Comparison of ENCODE assay signal across 8 mouse cellular contexts in the genomic region with DNA sequence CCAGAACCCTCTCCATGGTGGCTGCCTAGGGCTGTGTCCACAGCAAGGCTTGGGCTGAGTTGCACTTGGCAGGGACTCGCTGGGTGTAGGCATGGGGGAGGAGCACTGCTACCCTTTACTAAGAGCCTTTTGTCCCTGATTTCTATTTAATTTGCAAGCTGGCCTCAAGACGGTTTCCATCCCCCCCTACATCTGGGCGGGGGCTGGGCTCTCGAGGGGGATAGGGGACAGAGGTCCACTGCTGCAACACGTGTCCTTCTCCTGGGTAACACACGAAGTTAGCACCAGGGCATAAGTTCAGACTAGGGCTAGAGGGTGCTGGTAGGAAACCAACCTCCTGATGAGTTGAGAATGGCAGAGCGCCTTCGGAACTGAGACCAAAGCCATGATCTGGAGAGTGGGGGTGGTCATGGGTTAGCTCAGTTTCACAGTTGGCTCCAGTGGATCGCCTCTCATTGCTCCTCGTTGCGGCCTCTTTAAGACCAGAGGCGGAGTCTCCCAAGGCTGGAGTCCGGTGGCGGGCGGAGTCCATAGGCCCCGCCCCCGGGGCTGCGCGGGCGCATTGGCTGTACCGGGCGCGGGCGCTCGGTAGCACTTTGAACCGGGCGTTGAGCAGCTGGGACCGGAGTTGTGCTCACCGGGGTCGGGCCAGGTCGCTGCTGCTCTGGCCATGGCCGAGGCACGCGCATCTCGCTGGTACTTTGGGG. TPM values are rescaled to one million over a fixed set of nuclear protein-coding genes. Genes with fewer than 3 reads are reported as not detected.
DNase-seq lines count a peak whose midpoint lies in the region; ATAC-seq and TF ChIP-seq lines count a peak whose summit lies in the region.

Slc25a10 (plus strand) TSS at position 524 of the 707 bp plus-strand sequence.

- H3K4me3 ChIP-seq in heart, embryonic 13.5 days = peak within 1 kb of the TSS; percentile 93
- H3K4me3 ChIP-seq in kidney, postnatal 0 days (replicated peaks; ENCODE audit: low read depth, low read length) = peak within 1 kb of the TSS; percentile 91
- peak within 1 kb of the TSS; percentile 93 for H3K4me3 ChIP-seq in liver, adult 2 months (ENCODE audit: insufficient read depth, low read depth, low read length)
- H3K4me3 ChIP-seq in myocyte = peak within 1 kb of the TSS; percentile 68

- TF ChIP-seq POLR2A in liver, adult 2 months (IDR thresholded peaks at IDR 0.05; ENCODE audit: extremely low read depth, insufficient read depth, low read length) = peak; percentile 84
- TF ChIP-seq POLR2A in myocyte (IDR thresholded peaks at IDR 0.05; ENCODE audit: insufficient read length, low read depth) = peak; percentile 86

- H3K27ac ChIP-seq in heart, embryonic 13.5 days (replicated peaks) = peak within 1 kb of the TSS; percentile 90
- H3K27ac ChIP-seq in kidney, postnatal 0 days = peak within 1 kb of the TSS; percentile 95
- H3K27ac ChIP-seq in liver, adult 2 months (replicated peaks; ENCODE audit: insufficient read depth, low read depth, low read length) = peak within 1 kb of the TSS; percentile 96

- no peaks in the 10 kb centered on the region for H3K27me3 ChIP-seq in heart, embryonic 13.5 days (replicated peaks)
- no peaks in the 10 kb centered on the region for H3K27me3 ChIP-seq in kidney, postnatal 0 days (ENCODE audit: insufficient read depth, low read length)
- H3K27me3 ChIP-seq in liver, adult 2 months (ENCODE audit: control insufficient read depth, insufficient read depth, low read length) = no peaks in the 10 kb centered on the region
- H3K27me3 ChIP-seq in myocyte (ENCODE audit: control insufficient read depth, insufficient read depth, insufficient read length) = no peaks in the 10 kb centered on the region

- ATAC-seq in CD4-positive, CD25-positive, alpha-beta regulatory T cell, adult 4 months = peak; percentile 73
- peak; percentile 79 for ATAC-seq in heart, embryonic 13.5 days (ENCODE audit: extremely low read depth, insufficient number of reproducible peaks, low FRiP score, low TSS enrichment)
- ATAC-seq in kidney, postnatal 0 days (replicated peaks; ENCODE audit: low FRiP score, low read depth) = peak; percentile 72

- peak within 1 kb of the TSS; percentile 79 for H3ac ChIP-seq in myocyte (ENCODE audit: control insufficient read depth, insufficient read length)

- peaks cover 36% of the 10 kb centered on the region for H3K4me1 ChIP-seq in heart, embryonic 13.5 days
- H3K4me1 ChIP-seq in kidney, postnatal 0 days (replicated peaks; ENCODE audit: insufficient read depth, low read length) = peaks cover 19% of the 10 kb centered on the region
- peaks cover 29% of the 10 kb centered on the region for H3K4me1 ChIP-seq in liver, adult 2 months (ENCODE audit: control insufficient read depth, insufficient read depth, low read length)

- peak within 1 kb of the TSS; percentile 92 for H3K9ac ChIP-seq in heart, embryonic 13.5 days
- peak within 1 kb of the TSS; percentile 87 for H3K9ac ChIP-seq in kidney, postnatal 0 days (ENCODE audit: low read depth, low read length)
- H3K9ac ChIP-seq in liver, adult 2 months (ENCODE audit: low read depth, low read length) = peak within 1 kb of the TSS; percentile 94

- DNase-seq in c-Kit-negative CD71-positive TER-119-positive erythroid progenitor cells, embryonic 14.5 days (ENCODE audit: low read depth, low spot score) = peak; percentile 82
- DNase-seq in fibroblast of lung, adult 2 months (ENCODE audit: low read depth) = peak; percentile 61
- peak; percentile 95 for DNase-seq in kidney, postnatal 0 days (ENCODE audit: low spot score)
- peak; percentile 89 for DNase-seq in liver, adult 2 months (ENCODE audit: extremely low read depth, low read depth, low spot score)
- DNase-seq in spleen, postnatal 4 days (ENCODE audit: low spot score in 2 of 2) = peak; percentile 90 to 93

- H3K36me3 ChIP-seq in heart, embryonic 13.5 days = peaks cover 62% of the 10 kb centered on the region
- peaks cover 45% of the 10 kb centered on the region for H3K36me3 ChIP-seq in kidney, postnatal 0 days (ENCODE audit: insufficient read depth, low read length)
- peaks cover 28% of the 10 kb centered on the region for H3K36me3 ChIP-seq in liver, adult 2 months (ENCODE audit: control insufficient read depth, insufficient read depth, low read length)
- peaks cover 22% of the 10 kb centered on the region for H3K36me3 ChIP-seq in myocyte (ENCODE audit: control insufficient read depth, insufficient read depth)

- H3K9me3 ChIP-seq in heart, embryonic 13.5 days = no peaks in the 10 kb centered on the region
- H3K9me3 ChIP-seq in kidney, postnatal 0 days (replicated peaks; ENCODE audit: low read length) = no peaks in the 10 kb centered on the region

- H3K4me2 ChIP-seq in heart, embryonic 13.5 days = peak within 1 kb of the TSS; percentile 98
- H3K4me2 ChIP-seq in kidney, postnatal 0 days (ENCODE audit: low read length) = peak within 1 kb of the TSS; percentile 96
- peak within 1 kb of the TSS; percentile 85 for H3K4me2 ChIP-seq in myocyte (ENCODE audit: low read depth)

- no peak; the same call in 1 of the 2 replicates for TF ChIP-seq CTCF in kidney, postnatal 0 days (IDR thresholded peaks at IDR 0.05; ENCODE audit: low read depth)
- TF ChIP-seq CTCF in liver, adult 2 months (IDR thresholded peaks at IDR 0.05; ENCODE audit: low read depth, low read length) = no peak

- under 1% methylated on average over 34 of the region's 35 CpGs for WGBS in heart, embryonic 13.5 days
- WGBS in kidney, postnatal 0 days = 0% methylated on average over 35 of the region's 35 CpGs
- under 1% methylated on average over 35 of the region's 35 CpGs for WGBS in liver, adult 2 months

- no peaks in the 10 kb centered on the region; the same call in 1 of the 2 replicates for H3K79me2 ChIP-seq in liver, adult 2 months (ENCODE audit: control insufficient read depth, insufficient read depth, low read length)
- H3K79me2 ChIP-seq in myocyte (ENCODE audit: control insufficient read depth, insufficient read depth) = peaks cover 14% of the 10 kb centered on the region

TF ChIP-seq in myocyte, 11 proteins besides CTCF, POLR2A, EP300 and RAD21:
- TF ChIP-seq POLR2AphosphoS2 (IDR thresholded peaks at IDR 0.05; ENCODE audit: insufficient read length, low read depth) = peak; percentile 79
- peak in 1 of 3 experiments; percentile 48 for TF ChIP-seq MYOD1 (IDR thresholded peaks at IDR 0.05; ENCODE audit: control insufficient read depth in 1 of 3, insufficient read length in 2 of 3, low read depth in 2 of 3)
- peak; percentile 83 for TF ChIP-seq E2F4 (IDR thresholded peaks at IDR 0.05; ENCODE audit: insufficient read depth)
- no peak for TF ChIP-seq TCF12 (IDR thresholded peaks at IDR 0.05; ENCODE audit: insufficient read depth, poor library complexity, severe bottlenecking)
- TF ChIP-seq MYOG (IDR thresholded peaks at IDR 0.05; ENCODE audit: control insufficient read depth in 1 of 3, insufficient read depth in 1 of 3, insufficient read length in 2 of 3, low read depth in 2 of 3) = peak in 1 of 3 experiments; percentile 19
- no peak for TF ChIP-seq MAX (IDR thresholded peaks at IDR 0.05; ENCODE audit: low read depth)
- TF ChIP-seq CEBPB (IDR thresholded peaks at IDR 0.05; ENCODE audit: insufficient read depth, poor library complexity, severe bottlenecking) = no peak
- TF ChIP-seq USF1 (IDR thresholded peaks at IDR 0.05; ENCODE audit: low read depth) = no peak
- TF ChIP-seq REST (IDR thresholded peaks at IDR 0.05; ENCODE audit: insufficient read depth, insufficient read length) = no peak
- TF ChIP-seq TCF3 (IDR thresholded peaks at IDR 0.05; ENCODE audit: insufficient read length, low read depth) = no peak
- peak; percentile 13 for TF ChIP-seq SRF (IDR thresholded peaks at IDR 0.05; ENCODE audit: control insufficient read depth, insufficient read length, low read depth)

RNA-seq across cellular contexts. Expression of gene Slc25a10, which starts in this region (rescaled TPM):
- polyA plus RNA-seq in CD4-positive, CD25-positive, alpha-beta regulatory T cell, adult 4 months (2017; shearing (Covaris generic)) = 10 to 100 TPM; 11.0 to 14.3 TPM
- polyA plus RNA-seq in heart, embryonic 13.5 days (2015; fragmentation: Nextera tagmentation; extraction: Ambion mirVana) = 42.9 and 43.2 TPM in 2 replicates
- 121 and 132 TPM in 2 replicates for polyA plus RNA-seq in kidney, postnatal 0 days (2015; fragmentation: Nextera tagmentation; extraction: Ambion mirVana)
- 121 and 135 TPM in 2 replicates for total RNA-seq in liver, adult 2 months (2014; rRNA removed)
- polyA plus RNA-seq in liver, adult 2 months (2012; rRNA removed) = 445 and 478 TPM in 2 replicates
- polyA plus RNA-seq in myocyte (2012; fragmentation: generic; extraction: Trizol) = 43.8 TPM

Comparison
In these comparisons a context has a peak if more than half of its experiments do, and no peak if none do; other contexts are left out.
1. Peak in every context shown above with its lines: DNase-seq, ATAC-seq, H3K4me3 ChIP-seq and H3K27ac ChIP-seq.